Mouse (Mus musculus): ENCODE data around the gene Znhit1. TPM values are rescaled to one million over a fixed set of nuclear protein-coding genes. Genes with fewer than 3 reads are reported as not detected.
A peak's percentile ranks its signal among the peaks of the same experiment; 100 is the strongest.

The Znhit1 gene
- polyA plus RNA-seq, 1 experiment from 2014 or later, result 114 TPM

DNA sequence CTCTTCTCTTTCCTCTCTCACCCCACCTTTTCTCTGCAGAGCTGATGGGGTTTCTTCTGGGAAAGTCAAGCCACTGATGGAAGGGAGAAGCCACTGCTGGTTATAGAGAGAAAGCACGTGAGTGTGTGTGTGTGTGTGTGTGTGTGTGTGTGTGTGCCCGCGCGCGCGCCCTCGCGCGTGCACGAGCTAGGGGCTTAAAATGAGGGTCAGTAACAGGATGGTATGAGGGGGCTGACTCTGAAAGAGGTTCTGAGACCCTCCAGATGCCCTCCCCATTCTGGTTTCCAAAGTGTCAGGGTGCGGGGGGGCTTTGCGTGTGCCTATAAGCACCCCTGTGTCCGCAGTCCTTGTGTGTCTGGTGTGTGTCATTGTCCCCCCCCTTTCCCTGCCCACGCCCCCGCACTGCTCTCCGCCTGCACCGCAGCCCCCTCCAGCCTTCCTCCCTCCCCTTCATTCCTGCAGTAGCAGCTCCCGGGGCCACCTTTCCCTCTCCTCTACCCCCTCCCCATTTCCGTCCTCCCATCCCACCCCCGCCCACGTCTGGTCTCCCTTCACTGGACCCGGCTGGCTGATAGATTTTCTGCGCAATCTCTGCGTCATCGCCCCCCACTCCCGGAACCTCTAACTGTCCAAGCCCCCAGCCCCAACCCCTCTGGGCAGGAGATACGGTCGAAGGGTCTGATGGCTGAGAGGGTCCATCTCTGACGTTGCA is 40.9 kb upstream of the Znhit1 start:
- peaks cover 17% of the 10 kb centered on the region for H3K4me1 ChIP-seq (ENCODE audit: control insufficient read depth, insufficient read depth, low read length)
- no peaks in the 10 kb centered on the region for H3K9me3 ChIP-seq (ENCODE audit: control insufficient read depth, low read length)
- H3K9ac ChIP-seq (ENCODE audit: low read length), result no peak overlapping the region
- H3K27me3 ChIP-seq (ENCODE audit: control insufficient read depth, insufficient read depth, low read length), result peaks cover 70% of the 10 kb centered on the region
- no peaks in the 10 kb centered on the region for H3K36me3 ChIP-seq (ENCODE audit: control insufficient read depth, insufficient read depth, low read length)
- H3K27ac ChIP-seq (replicated peaks; ENCODE audit: low read depth, low read length), result no peak overlapping the region
- ATAC-seq (ENCODE audit: insufficient number of reproducible peaks, low FRiP score, low TSS enrichment, low read depth) (no peak), DNase-seq (ENCODE audit: low spot score) (no peak)
- no peak overlapping the region for H3K4me3 ChIP-seq (ENCODE audit: low read depth, low read length)
- WGBS, result 5% methylated on average over 29 of the region's 29 CpGs
- peak overlapping the region; percentile 58; the same call in 1 of the 2 replicates for H3K4me2 ChIP-seq (ENCODE audit: low read depth, severe bottlenecking)

DNA sequence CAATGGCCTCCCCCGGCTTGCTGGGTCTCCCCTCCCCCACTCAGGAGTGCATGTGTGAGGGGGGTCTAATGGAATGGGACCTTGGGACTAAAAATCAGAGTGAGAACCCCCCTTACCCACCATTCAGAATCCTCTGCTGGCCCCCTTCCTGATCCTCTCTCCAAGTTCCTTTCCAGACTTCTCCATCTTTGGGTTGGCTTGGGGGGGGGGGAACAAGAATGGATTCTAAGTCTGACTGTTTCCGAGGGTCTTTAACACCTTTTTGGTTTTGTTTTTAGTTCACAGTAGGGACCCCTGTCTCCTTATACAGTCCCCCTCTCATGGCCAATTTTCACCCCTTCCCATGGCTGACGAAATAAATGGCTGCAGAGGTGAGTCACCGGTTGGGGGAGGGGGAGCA is 38.3 kb upstream of the Znhit1 start, which contains the start of gene Vgf:
Vgf (plus strand) TSS at position 301 of the 400 bp plus-strand sequence.
- no peak within 1 kb of the TSS for H3K4me3 ChIP-seq (ENCODE audit: low read depth, low read length)
- H3K27me3 ChIP-seq (ENCODE audit: control insufficient read depth, insufficient read depth, low read length), result peaks cover 57% of the 10 kb centered on the region
- 28% methylated on average over 4 of the region's 4 CpGs for WGBS
- no peak within 1 kb of the TSS for H3K9ac ChIP-seq (ENCODE audit: low read length)
- H3K4me2 ChIP-seq (ENCODE audit: low read depth, severe bottlenecking), result no peak within 1 kb of the TSS
- no peak for ATAC-seq (ENCODE audit: insufficient number of reproducible peaks, low FRiP score, low TSS enrichment, low read depth)
- no peak within 1 kb of the TSS for H3K27ac ChIP-seq (replicated peaks; ENCODE audit: low read depth, low read length)
- H3K9me3 ChIP-seq (ENCODE audit: control insufficient read depth, low read length), result no peaks in the 10 kb centered on the region
- peaks cover 4% of the 10 kb centered on the region for H3K4me1 ChIP-seq (ENCODE audit: control insufficient read depth, insufficient read depth, low read length)
- no peak for DNase-seq (ENCODE audit: low spot score)
- no peaks in the 10 kb centered on the region for H3K36me3 ChIP-seq (ENCODE audit: control insufficient read depth, insufficient read depth, low read length)

DNA sequence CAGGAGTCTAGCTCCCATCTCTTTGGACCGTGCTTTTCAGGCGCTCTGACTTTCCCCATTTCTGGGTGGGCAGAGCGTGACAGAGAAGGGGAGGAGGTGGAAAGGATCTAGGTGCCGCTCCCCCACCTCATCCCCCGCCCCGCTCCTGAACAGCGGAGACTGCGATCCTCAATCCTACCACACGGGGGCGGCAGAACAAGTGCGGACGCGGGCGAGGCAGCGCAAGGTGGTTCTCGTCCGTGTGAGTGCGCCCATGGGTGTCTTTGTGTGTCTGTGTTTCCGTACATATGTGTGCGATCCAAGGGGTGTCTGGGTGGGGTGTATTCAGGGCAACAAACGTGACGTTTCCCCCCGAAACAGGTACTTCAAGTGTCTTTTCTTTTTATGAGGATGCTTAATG is 37.3 kb upstream of the Znhit1 start:
- no peaks in the 10 kb centered on the region for H3K36me3 ChIP-seq (ENCODE audit: control insufficient read depth, insufficient read depth, low read length)
- no peak overlapping the region for H3K9ac ChIP-seq (ENCODE audit: low read length)
- DNase-seq (ENCODE audit: low spot score) (peak; percentile 88), ATAC-seq (ENCODE audit: insufficient number of reproducible peaks, low FRiP score, low TSS enrichment, low read depth) (no peak)
- no peak overlapping the region for H3K4me2 ChIP-seq (ENCODE audit: low read depth, severe bottlenecking)
- 1% methylated on average over 23 of the region's 23 CpGs for WGBS
- H3K9me3 ChIP-seq (ENCODE audit: control insufficient read depth, low read length), result no peaks in the 10 kb centered on the region
- peaks cover 4% of the 10 kb centered on the region; the same call in 1 of the 2 replicates for H3K4me1 ChIP-seq (ENCODE audit: control insufficient read depth, insufficient read depth, low read length)
- peaks cover 48% of the 10 kb centered on the region for H3K27me3 ChIP-seq (ENCODE audit: control insufficient read depth, insufficient read depth, low read length)
- no peak overlapping the region for H3K4me3 ChIP-seq (ENCODE audit: low read depth, low read length)
- H3K27ac ChIP-seq (replicated peaks; ENCODE audit: low read depth, low read length), result no peak overlapping the region

DNA sequence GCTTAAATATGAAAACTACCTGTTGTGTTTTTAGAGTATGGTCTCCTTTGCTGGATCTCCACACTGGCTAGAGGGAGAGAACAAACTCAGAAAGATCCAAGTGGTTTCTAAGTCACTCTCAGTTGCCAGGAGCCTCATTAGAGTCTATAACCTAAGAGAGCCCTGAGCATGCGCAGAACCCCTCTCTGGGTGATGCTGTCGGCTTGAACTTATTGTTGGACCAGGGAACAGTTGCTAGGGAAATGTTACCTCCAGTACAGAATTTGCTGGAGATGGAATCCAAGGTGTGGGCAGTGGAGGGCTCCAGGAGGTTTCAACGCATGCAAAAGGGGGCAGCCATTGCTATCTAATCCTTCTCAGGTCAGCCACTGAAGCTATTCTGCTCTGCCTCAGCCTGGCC is 36.5 kb upstream of the Znhit1 start:
- Histone ChIP-seq H3K9ac (ENCODE audit: low read length) (no peak overlapping the region), H3K27me3 (ENCODE audit: control insufficient read depth, insufficient read depth, low read length) (peaks cover 40% of the 10 kb centered on the region), H3K27ac (replicated peaks; ENCODE audit: low read depth, low read length) (no peak overlapping the region), H3K4me3 (ENCODE audit: low read depth, low read length) (no peak overlapping the region), H3K4me1 (ENCODE audit: control insufficient read depth, insufficient read depth, low read length) (no peaks in the 10 kb centered on the region; the same call in 1 of the 2 replicates), H3K4me2 (ENCODE audit: low read depth, severe bottlenecking) (no peak overlapping the region), H3K36me3 (ENCODE audit: control insufficient read depth, insufficient read depth, low read length) (no peaks in the 10 kb centered on the region), H3K9me3 (ENCODE audit: control insufficient read depth, low read length) (no peaks in the 10 kb centered on the region)
- WGBS, result 55% methylated on average over 3 of the region's 3 CpGs
- ATAC-seq (ENCODE audit: insufficient number of reproducible peaks, low FRiP score, low TSS enrichment, low read depth), result no peak
- no peak for DNase-seq (ENCODE audit: low spot score)

DNA sequence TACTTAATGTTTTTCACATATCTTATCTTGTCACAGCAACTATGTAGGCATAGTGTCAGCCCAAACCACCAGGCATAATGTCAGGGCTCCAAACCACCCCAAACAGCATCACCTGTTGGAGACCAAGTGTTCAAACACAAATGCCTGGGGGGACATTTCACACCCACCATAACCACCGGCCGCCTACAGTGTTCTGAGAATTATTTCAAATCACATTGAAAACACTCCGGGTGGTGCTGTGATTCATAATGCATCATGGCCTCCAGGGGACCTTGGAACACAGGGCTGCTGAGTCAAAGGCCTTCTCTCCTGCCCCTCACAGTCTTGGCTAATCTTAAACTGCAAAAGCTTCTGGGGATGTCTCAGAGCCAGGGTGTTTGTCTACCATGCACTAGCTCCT is 28.1 kb upstream of the Znhit1 start:
- H3K9me3 ChIP-seq (ENCODE audit: control insufficient read depth, low read length), result no peaks in the 10 kb centered on the region
- H3K4me1 ChIP-seq (ENCODE audit: control insufficient read depth, insufficient read depth, low read length), result no peaks in the 10 kb centered on the region
- 91% methylated on average over 3 of the region's 3 CpGs for WGBS
- H3K36me3 ChIP-seq (ENCODE audit: control insufficient read depth, insufficient read depth, low read length), result no peaks in the 10 kb centered on the region
- no peak overlapping the region for H3K9ac ChIP-seq (ENCODE audit: low read length)
- H3K4me3 ChIP-seq (ENCODE audit: low read depth, low read length), result no peak overlapping the region
- no peaks in the 10 kb centered on the region for H3K27me3 ChIP-seq (ENCODE audit: control insufficient read depth, insufficient read depth, low read length)
- ATAC-seq (ENCODE audit: insufficient number of reproducible peaks, low FRiP score, low TSS enrichment, low read depth) (no peak), DNase-seq (ENCODE audit: low spot score) (no peak)
- H3K4me2 ChIP-seq (ENCODE audit: low read depth, severe bottlenecking), result no peak overlapping the region
- H3K27ac ChIP-seq (replicated peaks; ENCODE audit: low read depth, low read length), result no peak overlapping the region

DNA sequence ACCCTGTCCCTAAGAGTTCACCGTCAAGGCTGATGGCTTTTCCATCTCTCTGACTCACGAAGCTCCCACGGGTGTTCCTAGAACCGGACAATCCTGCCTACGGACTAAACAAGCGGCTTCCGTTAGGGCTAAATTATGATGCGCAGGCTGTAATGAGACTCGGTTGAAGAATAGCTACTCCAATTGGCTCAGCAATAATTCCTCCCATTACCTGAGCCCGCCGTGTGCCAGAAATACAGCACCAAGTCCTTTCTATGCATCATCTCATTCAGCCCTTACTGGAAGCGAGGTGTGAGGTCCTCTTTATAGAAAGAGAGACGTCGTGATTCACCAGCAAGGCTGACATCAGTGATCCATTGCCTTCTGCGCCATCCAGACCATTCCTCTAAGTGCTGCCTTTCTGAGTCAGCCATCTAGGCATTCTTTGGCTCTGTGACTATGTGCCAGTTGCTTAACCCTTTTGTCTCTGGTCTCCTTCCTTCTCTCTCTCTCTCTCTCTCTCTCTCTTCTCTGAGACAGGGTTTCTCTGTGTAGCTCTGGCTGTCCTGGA is 24.7 kb upstream of the Znhit1 start:
- no peaks in the 10 kb centered on the region for H3K36me3 ChIP-seq (ENCODE audit: control insufficient read depth, insufficient read depth, low read length)
- H3K9me3 ChIP-seq (ENCODE audit: control insufficient read depth, low read length), result no peaks in the 10 kb centered on the region
- no peak overlapping the region for H3K4me3 ChIP-seq (ENCODE audit: low read depth, low read length)
- H3K27ac ChIP-seq (replicated peaks; ENCODE audit: low read depth, low read length), result no peak overlapping the region
- H3K27me3 ChIP-seq (ENCODE audit: control insufficient read depth, insufficient read depth, low read length), result no peaks in the 10 kb centered on the region
- no peak for ATAC-seq (ENCODE audit: insufficient number of reproducible peaks, low FRiP score, low TSS enrichment, low read depth)
- 78% methylated on average over 15 of the region's 15 CpGs for WGBS
- DNase-seq (ENCODE audit: low spot score), result no peak
- no peak overlapping the region for H3K9ac ChIP-seq (ENCODE audit: low read length)
- no peaks in the 10 kb centered on the region for H3K4me1 ChIP-seq (ENCODE audit: control insufficient read depth, insufficient read depth, low read length)
- H3K4me2 ChIP-seq (ENCODE audit: low read depth, severe bottlenecking), result no peak overlapping the region

DNA sequence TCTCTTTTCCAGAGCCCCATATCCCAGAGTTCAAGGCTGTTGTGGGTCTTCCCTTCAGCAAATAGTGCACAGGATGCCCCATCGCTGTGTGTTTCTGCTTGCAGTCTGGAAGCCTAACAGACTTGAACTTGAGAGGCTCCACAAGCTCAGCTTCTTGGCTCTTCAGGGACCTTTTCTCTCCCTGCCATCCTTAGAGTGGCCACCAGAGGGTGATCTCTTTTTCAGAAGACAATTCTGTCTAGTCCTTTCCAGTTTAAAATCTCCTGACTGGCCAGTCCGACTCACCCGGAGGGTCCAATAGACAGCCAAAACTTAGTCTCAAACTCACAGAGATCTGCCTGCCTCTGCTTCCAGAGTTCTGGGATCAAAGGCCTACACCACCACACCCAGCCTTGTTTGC is 22.2 kb upstream of the Znhit1 start:
- Histone ChIP-seq H3K27ac (replicated peaks; ENCODE audit: low read depth, low read length) (no peak overlapping the region), H3K4me2 (ENCODE audit: low read depth, severe bottlenecking) (no peak overlapping the region), H3K9me3 (ENCODE audit: control insufficient read depth, low read length) (no peaks in the 10 kb centered on the region), H3K4me3 (ENCODE audit: low read depth, low read length) (no peak overlapping the region), H3K27me3 (ENCODE audit: control insufficient read depth, insufficient read depth, low read length) (no peaks in the 10 kb centered on the region), H3K9ac (ENCODE audit: low read length) (no peak overlapping the region), H3K4me1 (ENCODE audit: control insufficient read depth, insufficient read depth, low read length) (no peaks in the 10 kb centered on the region), H3K36me3 (ENCODE audit: control insufficient read depth, insufficient read depth, low read length) (no peaks in the 10 kb centered on the region)
- DNase-seq (ENCODE audit: low spot score), result peak; percentile 62
- WGBS, result 41% methylated on average over 3 of the region's 3 CpGs
- no peak for ATAC-seq (ENCODE audit: insufficient number of reproducible peaks, low FRiP score, low TSS enrichment, low read depth)

DNA sequence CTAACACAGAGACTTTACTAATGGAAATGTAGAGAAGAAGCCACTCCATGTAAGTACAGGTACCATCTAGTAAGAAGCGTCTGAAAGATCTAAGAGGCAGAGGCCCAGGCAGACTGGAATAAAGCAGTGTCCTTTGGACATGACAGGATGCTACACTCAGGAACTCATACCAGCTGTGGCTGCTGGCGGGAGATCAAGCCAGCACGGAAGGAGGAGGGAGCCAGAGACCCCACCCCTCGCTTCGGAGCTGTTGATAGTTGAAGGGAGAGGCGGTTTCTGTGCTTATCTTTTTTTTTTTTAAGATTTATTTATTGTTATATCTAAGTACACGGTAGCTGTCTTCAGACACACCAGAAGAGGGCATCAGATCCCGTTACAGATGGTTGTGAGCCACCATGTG is 19.5 kb upstream of the Znhit1 start:
- H3K27ac ChIP-seq (replicated peaks; ENCODE audit: low read depth, low read length), result no peak overlapping the region
- no peak overlapping the region for H3K4me3 ChIP-seq (ENCODE audit: low read depth, low read length)
- WGBS, result 67% methylated on average over 8 of the region's 8 CpGs
- H3K9ac ChIP-seq (ENCODE audit: low read length), result no peak overlapping the region
- H3K36me3 ChIP-seq (ENCODE audit: control insufficient read depth, insufficient read depth, low read length), result no peaks in the 10 kb centered on the region
- H3K27me3 ChIP-seq (ENCODE audit: control insufficient read depth, insufficient read depth, low read length), result no peaks in the 10 kb centered on the region
- H3K4me1 ChIP-seq (ENCODE audit: control insufficient read depth, insufficient read depth, low read length), result no peaks in the 10 kb centered on the region
- H3K9me3 ChIP-seq (ENCODE audit: control insufficient read depth, low read length), result no peaks in the 10 kb centered on the region
- H3K4me2 ChIP-seq (ENCODE audit: low read depth, severe bottlenecking), result no peak overlapping the region
- no peak for DNase-seq (ENCODE audit: low spot score)
- no peak for ATAC-seq (ENCODE audit: insufficient number of reproducible peaks, low FRiP score, low TSS enrichment, low read depth)
